Mouse (Mus musculus) macrophage (primary cell): Measurements from ENCODE around the gene Prdx5. TPM values are rescaled to one million over a fixed set of nuclear protein-coding genes. Genes with fewer than 3 reads are reported as not detected.
A peak's percentile ranks its signal among the peaks of the same experiment; 100 is the strongest.

Experiments used
- H3K27ac ChIP-seq: fragments of 350-480 bp; formaldehyde crosslinking; 2 replicates; pipeline ENCODE4 v1.9.0; 2021
- H3K36me3 ChIP-seq: fragments of 350-480 bp; formaldehyde crosslinking; 2 replicates; pipeline ENCODE4 v1.9.0; 2021; ENCODE audit errors: inconsistent target
- H3K4me3 ChIP-seq: fragments of 350-480 bp; formaldehyde crosslinking; 2 replicates; pipeline ENCODE4 v1.9.0; 2021; ENCODE audit errors: inconsistent target
- H3K79me2 ChIP-seq: fragments of 350-480 bp; formaldehyde crosslinking; 2 replicates; pipeline ENCODE4 v1.9.0; 2021; ENCODE audit errors: inconsistent target
- WGBS: methylation state at CpG from one replicate; pipeline ENCODE4 v1.1.7; 2026; ENCODE audit warnings: inconsistent platforms; ENCODE audit not compliant: missing documents; 5-methylcytosine and 5-hydroxymethylcytosine counted together
- polyA plus RNA-seq: library from polyadenylated mRNA; stranded (reverse); fragments of 250-400 nt; gene quantifications from 3 replicates; pipeline ENCODE4 v1.2.4, GENCODE M21; 2018; ENCODE audit warnings: inconsistent platforms

The Prdx5 gene
- polyA plus RNA-seq, 1 experiment from 2014 or later, result 147 TPM

GRCm38 (mm10) chr19:6942249-6942691 is 32.4 kb upstream of the Prdx5 start, which contains the start of gene Gpr137:
TSS of gene Gpr137 (minus strand) at chr19:6942480.
- Histone ChIP-seq H3K4me3 (peak within 1 kb of the TSS; percentile 87), H3K36me3 (peaks cover 5% of the 10 kb centered on the region; the same call in 1 of the 2 replicates), H3K27ac (peak within 1 kb of the TSS; percentile 90), H3K79me2 (peaks cover 17% of the 10 kb centered on the region)
- 0% methylated on average over 27 of the region's 27 CpGs for whole genome bisulfite sequencing

GRCm38 (mm10) chr19:6941372-6942248 is 31.7 kb upstream of the Prdx5 start, which contains the start of gene Bad:
TSS of gene Bad (plus strand) at chr19:6941861.
- Histone ChIP-seq H3K27ac (peak within 1 kb of the TSS; percentile 90), H3K79me2 (peaks cover 17% of the 10 kb centered on the region), H3K4me3 (peak within 1 kb of the TSS; percentile 87), H3K36me3 (peaks cover 5% of the 10 kb centered on the region; the same call in 1 of the 2 replicates)
- under 1% methylated on average over 81 of the region's 83 CpGs for WGBS

- Histone ChIP-seq H3K79me2 (peaks cover 17% of the 10 kb centered on the region), H3K36me3 (peaks cover 5% of the 10 kb centered on the region; the same call in 1 of the 2 replicates), H3K27ac (no peak overlapping the region), H3K4me3 (peak overlapping the region; percentile 87)
- WGBS, result 33% methylated on average over 26 of the region's 29 CpGs
Observed at GRCm38 (mm10) chr19:6940396-6941351, 30.8 kb upstream of the Prdx5 start.

GRCm38 (mm10) chr19:6939106-6940002 is 29.4 kb upstream of the Prdx5 start:
- WGBS, result 94% methylated on average over 20 of the region's 20 CpGs
- Histone ChIP-seq H3K4me3 (no peak overlapping the region), H3K79me2 (peaks cover 17% of the 10 kb centered on the region), H3K27ac (no peak overlapping the region), H3K36me3 (no peaks in the 10 kb centered on the region; the same call in 1 of the 2 replicates)

- peaks cover 4% of the 10 kb centered on the region for H3K79me2 ChIP-seq
- H3K4me3 ChIP-seq, result no peak overlapping the region
- WGBS, result 94% methylated on average over 16 of the region's 16 CpGs
- no peak overlapping the region for H3K27ac ChIP-seq
- no peaks in the 10 kb centered on the region; the same call in 1 of the 2 replicates for H3K36me3 ChIP-seq
Observed at GRCm38 (mm10) chr19:6937541-6938465, 27.9 kb upstream of the Prdx5 start.

GRCm38 (mm10) chr19:6936299-6936698 is 26.4 kb upstream of the Prdx5 start:
- no peaks in the 10 kb centered on the region for H3K79me2 ChIP-seq
- no peaks in the 10 kb centered on the region; the same call in 1 of the 2 replicates for H3K36me3 ChIP-seq
- H3K4me3 ChIP-seq, result no peak overlapping the region
- 31% methylated on average over 3 of the region's 3 CpGs for WGBS
- no peak overlapping the region for H3K27ac ChIP-seq

GRCm38 (mm10) chr19:6934195-6934977 is 24.5 kb upstream of the Prdx5 start, which contains the start of gene Kcnk4:
TSS of gene Kcnk4 (minus strand) at chr19:6934515.
- Histone ChIP-seq H3K4me3 (no peak within 1 kb of the TSS), H3K79me2 (no peaks in the 10 kb centered on the region), H3K27ac (no peak within 1 kb of the TSS), H3K36me3 (no peaks in the 10 kb centered on the region; the same call in 1 of the 2 replicates)
- WGBS, result 28% methylated on average over 22 of the region's 23 CpGs

GRCm38 (mm10) chr19:6933436-6934194 is 23.7 kb upstream of the Prdx5 start:
- H3K4me3 ChIP-seq, result no peak overlapping the region
- H3K79me2 ChIP-seq, result no peaks in the 10 kb centered on the region
- H3K36me3 ChIP-seq, result no peaks in the 10 kb centered on the region; the same call in 1 of the 2 replicates
- WGBS, result 9% methylated on average over 50 of the region's 58 CpGs
- H3K27ac ChIP-seq, result no peak overlapping the region

GRCm38 (mm10) chr19:6933102-6933435 is 23.2 kb upstream of the Prdx5 start:
- H3K4me3 ChIP-seq, result no peak overlapping the region
- H3K36me3 ChIP-seq, result no peaks in the 10 kb centered on the region; the same call in 1 of the 2 replicates
- WGBS, result 47% methylated on average over 4 of the region's 4 CpGs
- H3K27ac ChIP-seq, result no peak overlapping the region
- no peaks in the 10 kb centered on the region for H3K79me2 ChIP-seq

GRCm38 (mm10) chr19:6932018-6932417 is 22.1 kb upstream of the Prdx5 start:
- no peak overlapping the region for H3K27ac ChIP-seq
- no peaks in the 10 kb centered on the region for H3K79me2 ChIP-seq
- no peaks in the 10 kb centered on the region for H3K36me3 ChIP-seq
- H3K4me3 ChIP-seq, result no peak overlapping the region
- WGBS, result 100% methylated on average over 1 of the region's 1 CpGs

GRCm38 (mm10) chr19:6931002-6931401 is 21.1 kb upstream of the Prdx5 start:
- no peak overlapping the region for H3K4me3 ChIP-seq
- WGBS, result no CpG with 5 or more reads among the region's 2 CpGs
- no peak overlapping the region for H3K27ac ChIP-seq
- no peaks in the 10 kb centered on the region for H3K36me3 ChIP-seq
- no peaks in the 10 kb centered on the region for H3K79me2 ChIP-seq

GRCm38 (mm10) chr19:6928080-6928479 is 18.2 kb upstream of the Prdx5 start:
- Histone ChIP-seq H3K79me2 (no peaks in the 10 kb centered on the region), H3K36me3 (no peaks in the 10 kb centered on the region), H3K4me3 (no peak overlapping the region), H3K27ac (no peak overlapping the region)
- WGBS, result 29% methylated on average over 9 of the region's 9 CpGs
